Mouse (Mus musculus) neural tube, embryonic 14.5 days (tissue): ENCODE data around the gene Sept9. TPM values are rescaled to one million over a fixed set of nuclear protein-coding genes. Genes with fewer than 3 reads are reported as not detected.

Experiments
- ATAC-seq: fragments of 200-750 bp; cut with Nextera tagmentation; 2 replicates; pipeline ENCODE4 v1.8.0; 2017; ENCODE audit warnings: low read depth, mild to moderate bottlenecking, moderate TSS enrichment, moderate library complexity
- H3K27ac ChIP-seq: fragments of 300-500 bp; sonication (generic); 2 replicates; pipeline ENCODE4 v1.5.1; 2014; ENCODE audit warnings: low read depth, mild to moderate bottlenecking, control low read depth, low read length, moderate library complexity, mixed read lengths
- H3K27me3 ChIP-seq: fragments of 300-500 bp; sonication (generic); 2 replicates; pipeline ENCODE4 v1.6.1; 2014; ENCODE audit warnings: low read length; ENCODE audit not compliant: control insufficient read depth, insufficient read depth
- H3K36me3 ChIP-seq: fragments of 300-500 bp; sonication (generic); 2 replicates; pipeline ENCODE4 v1.6.1; 2014; ENCODE audit warnings: low read length, mixed read lengths; ENCODE audit not compliant: control insufficient read depth, insufficient read depth
- H3K4me1 ChIP-seq: fragments of 300-500 bp; sonication (generic); 2 replicates; pipeline ENCODE4 v1.6.1; 2014; ENCODE audit warnings: low read length; ENCODE audit not compliant: control insufficient read depth, insufficient read depth
- H3K4me2 ChIP-seq: fragments of 300-500 bp; sonication (generic); 2 replicates; pipeline ENCODE4 v1.6.1; 2014; ENCODE audit warnings: mild to moderate bottlenecking, low read depth, low read length, control low read depth
- H3K4me3 ChIP-seq: fragments of 300-500 bp; sonication (generic); 2 replicates; pipeline ENCODE4 v1.5.1; 2014; ENCODE audit warnings: low read depth, low read length, control low read depth, mixed read lengths
- H3K9ac ChIP-seq: fragments of 300-500 bp; sonication (generic); replicated peaks from 2 replicates; pipeline ENCODE4 v1.6.1; 2014; ENCODE audit warnings: low read depth, mild to moderate bottlenecking, control low read depth, low read length, mixed read lengths
- H3K9me3 ChIP-seq: fragments of 300-500 bp; sonication (generic); 2 replicates; pipeline ENCODE4 v1.6.1; 2016; ENCODE audit warnings: low read length; ENCODE audit not compliant: control insufficient read depth
- WGBS: fragments of 180-500 bp; shearing (Covaris S2); extraction: QIAGEN DNeasy Blood & Tissue Kit; methylation state at CpG from one replicate; pipeline ENCODE4 v1.1.7; 2014; 5-methylcytosine and 5-hydroxymethylcytosine counted together
- polyA plus RNA-seq: library from polyadenylated mRNA; unstranded; fragments of >200 nt; fragmentation: Nextera tagmentation; extraction: Ambion mirVana; gene quantifications from 2 replicates; pipeline ENCODE4 v1.2.1, GENCODE M21; 2014

Sept9 gene
- polyA plus RNA-seq, 1 experiment from 2014 or later, result 70.6 TPM

DNA sequence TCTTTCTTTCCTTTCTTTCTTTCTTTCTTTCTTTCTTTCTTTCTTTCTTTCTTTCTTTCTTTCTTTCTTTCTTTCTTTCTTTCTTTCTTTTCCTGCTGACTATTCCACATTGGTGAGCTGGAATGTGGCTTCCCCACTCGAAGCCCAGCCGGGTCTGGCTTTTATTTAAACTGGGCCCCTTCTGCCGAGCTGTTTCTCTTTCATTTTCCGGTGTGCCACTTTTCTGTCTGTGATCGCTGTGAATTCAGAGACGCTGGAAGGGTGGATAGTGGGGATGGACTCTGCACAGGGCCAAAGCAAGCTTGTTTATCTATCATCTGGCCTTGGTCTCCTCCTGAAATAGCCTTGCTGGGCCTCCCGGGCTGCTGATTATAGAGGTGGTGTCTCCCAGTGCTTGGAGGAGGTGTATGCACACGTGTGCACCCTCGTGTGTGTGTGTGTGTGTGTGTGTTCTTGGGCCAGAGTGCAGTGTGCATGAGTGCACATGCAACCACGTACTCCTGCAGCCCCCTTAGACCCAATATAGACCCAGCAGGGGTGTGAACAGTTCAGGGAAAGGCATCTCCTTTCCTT, 33.5 kb downstream of the Sept9 start:
- ATAC-seq, result no peak
- H3K4me2 ChIP-seq, result no peak overlapping the region
- 63% methylated on average over 10 of the region's 10 CpGs for WGBS

GRCm38 (mm10) chr11:117233818-117234217, 34.4 kb downstream of the Sept9 start:
- no peak for ATAC-seq
- Histone ChIP-seq H3K9ac (no peak overlapping the region), H3K27ac (no peak overlapping the region), H3K4me1 (no peaks in the 10 kb centered on the region), H3K9me3 (no peaks in the 10 kb centered on the region), H3K4me3 (no peak overlapping the region), H3K36me3 (no peaks in the 10 kb centered on the region), H3K4me2 (no peak overlapping the region), H3K27me3 (no peaks in the 10 kb centered on the region)
- 64% methylated on average over 8 of the region's 8 CpGs for WGBS

More for the DNA sequence above, 33.5 kb downstream of the Sept9 start:
- H3K27me3 ChIP-seq, result no peaks in the 10 kb centered on the region
- H3K36me3 ChIP-seq, result no peaks in the 10 kb centered on the region
- no peak overlapping the region for H3K4me3 ChIP-seq
- H3K27ac ChIP-seq, result no peak overlapping the region
- H3K4me1 ChIP-seq, result no peaks in the 10 kb centered on the region
- no peak overlapping the region for H3K9ac ChIP-seq
- H3K9me3 ChIP-seq, result no peaks in the 10 kb centered on the region

- H3K4me1 ChIP-seq, result no peaks in the 10 kb centered on the region
- no peaks in the 10 kb centered on the region for H3K9me3 ChIP-seq
- 0 out of 2 replicates have a peak overlapping the region, but pooled peaks have one; percentile 2 for H3K9ac ChIP-seq
- no peaks in the 10 kb centered on the region for H3K27me3 ChIP-seq
- ATAC-seq, result no peak
- whole genome bisulfite sequencing, result 63% methylated on average over 12 of the region's 12 CpGs
- no peak overlapping the region for H3K4me2 ChIP-seq
- H3K27ac ChIP-seq, result no peak overlapping the region
- H3K4me3 ChIP-seq, result no peak overlapping the region
- H3K36me3 ChIP-seq, result no peaks in the 10 kb centered on the region
Observed at GRCm38 (mm10) chr11:117235086-117235897, 35.8 kb downstream of the Sept9 start.

- Histone ChIP-seq H3K9me3 (no peaks in the 10 kb centered on the region), H3K27me3 (no peaks in the 10 kb centered on the region), H3K36me3 (no peaks in the 10 kb centered on the region), H3K4me2 (no peak overlapping the region), H3K4me3 (no peak overlapping the region), H3K9ac (0 out of 2 replicates have a peak overlapping the region, but pooled peaks have one; percentile 2), H3K4me1 (no peaks in the 10 kb centered on the region), H3K27ac (no peak overlapping the region)
- ATAC-seq, result no peak
- WGBS, result 36% methylated on average over 9 of the region's 9 CpGs
Observed at GRCm38 (mm10) chr11:117235898-117236459, 36.5 kb downstream of the Sept9 start.

DNA sequence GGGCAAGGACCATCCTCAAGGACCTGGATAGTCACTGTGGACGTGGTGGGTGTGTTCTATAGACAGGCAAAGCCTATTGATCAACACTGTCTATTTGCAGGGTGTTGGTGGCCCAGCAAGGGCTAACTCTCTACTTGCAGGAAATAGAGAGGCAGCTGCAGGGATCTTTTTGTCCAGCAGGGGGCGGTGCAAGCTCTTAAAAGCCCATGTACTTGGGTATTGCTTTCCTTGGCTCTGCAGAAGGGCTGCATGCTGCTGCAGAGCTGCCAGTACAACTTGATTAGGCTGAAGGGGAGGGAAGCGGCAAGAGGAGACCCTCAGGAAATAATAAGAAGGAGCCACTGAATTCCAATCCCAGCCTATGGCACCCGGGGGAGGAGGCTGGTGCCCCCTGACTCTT, 38.7 kb downstream of the Sept9 start:
- Histone ChIP-seq H3K4me3 (no peak overlapping the region), H3K9ac (no peak overlapping the region), H3K36me3 (no peaks in the 10 kb centered on the region), H3K4me1 (no peaks in the 10 kb centered on the region), H3K4me2 (no peak overlapping the region), H3K27ac (no peak overlapping the region), H3K9me3 (no peaks in the 10 kb centered on the region), H3K27me3 (no peaks in the 10 kb centered on the region)
- WGBS, result 0% methylated on average over 4 of the region's 4 CpGs
- ATAC-seq, result peak; percentile 70

DNA sequence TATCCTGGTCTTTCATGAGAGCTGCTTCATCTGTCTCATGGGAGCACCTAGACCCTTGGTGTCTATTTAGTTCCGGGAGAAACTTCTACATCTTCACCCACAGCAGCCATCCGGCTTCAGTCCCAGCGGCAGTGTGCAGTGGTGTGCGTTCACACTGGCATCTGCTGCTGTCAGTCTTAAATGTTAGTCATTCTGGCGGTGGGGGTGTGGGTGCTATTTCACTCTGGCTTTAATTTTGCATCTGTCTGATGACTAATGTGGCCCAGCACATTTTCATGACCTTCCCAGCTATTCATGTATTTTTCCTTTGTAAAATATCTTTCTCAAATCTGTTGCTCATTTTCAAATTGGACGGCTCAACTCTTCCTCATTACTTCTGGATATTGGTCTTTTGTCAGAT, 40.2 kb downstream of the Sept9 start:
- no peak for ATAC-seq
- no peak overlapping the region for H3K4me3 ChIP-seq
- WGBS, result 85% methylated on average over 6 of the region's 6 CpGs

GRCm38 (mm10) chr11:117240322-117240721, 40.9 kb downstream of the Sept9 start:
- no peak for ATAC-seq
- 79% methylated on average over 9 of the region's 9 CpGs for WGBS
- Histone ChIP-seq H3K4me3 (no peak overlapping the region), H3K36me3 (no peaks in the 10 kb centered on the region), H3K9ac (no peak overlapping the region), H3K9me3 (no peaks in the 10 kb centered on the region), H3K27me3 (no peaks in the 10 kb centered on the region), H3K4me2 (no peak overlapping the region), H3K4me1 (no peaks in the 10 kb centered on the region), H3K27ac (no peak overlapping the region)

More for the DNA sequence above, 40.2 kb downstream of the Sept9 start:
- H3K9ac ChIP-seq, result no peak overlapping the region
- no peaks in the 10 kb centered on the region for H3K36me3 ChIP-seq
- no peaks in the 10 kb centered on the region for H3K27me3 ChIP-seq
- no peaks in the 10 kb centered on the region for H3K4me1 ChIP-seq
- H3K27ac ChIP-seq, result no peak overlapping the region
- no peak overlapping the region for H3K4me2 ChIP-seq
- H3K9me3 ChIP-seq, result no peaks in the 10 kb centered on the region

GRCm38 (mm10) chr11:117240861-117241738, 41.6 kb downstream of the Sept9 start:
- no peak overlapping the region for H3K27ac ChIP-seq

More at GRCm38 (mm10) chr11:117240861-117241738, 41.6 kb downstream of the Sept9 start:
- Histone ChIP-seq H3K9ac (no peak overlapping the region), H3K9me3 (no peaks in the 10 kb centered on the region), H3K4me2 (no peak overlapping the region), H3K36me3 (no peaks in the 10 kb centered on the region), H3K4me3 (no peak overlapping the region), H3K27me3 (no peaks in the 10 kb centered on the region), H3K4me1 (no peaks in the 10 kb centered on the region)
- WGBS, result 86% methylated on average over 11 of the region's 11 CpGs
- no peak for ATAC-seq
